Mouse (Mus musculus) heart, postnatal 0 days (tissue): ENCODE data around the gene Igfn1. TPM values are rescaled to one million over a fixed set of nuclear protein-coding genes. Genes with fewer than 3 reads are reported as not detected.

ENCODE experiments used
- ATAC-seq: fragments of 200-750 bp; cut with Nextera tagmentation; 2 replicates; pipeline ENCODE4 v1.8.0; 2017; ENCODE audit warnings: low read depth, moderate number of reproducible peaks, moderate library complexity; ENCODE audit not compliant: insufficient read depth
- DNase-seq: peaks from one replicate; pipeline ENCODE4 v3.0.0-alpha.2; 2016; ENCODE audit warnings: low spot score
- H3K27ac ChIP-seq: fragments of 300-500 bp; sonication (generic); 2 replicates; pipeline ENCODE4 v1.5.1; 2014; ENCODE audit warnings: low read depth, mild to moderate bottlenecking
- H3K27me3 ChIP-seq: fragments of 300-500 bp; sonication (generic); 2 replicates; pipeline ENCODE4 v1.6.1; 2014; ENCODE audit warnings: low read length, mixed read lengths; ENCODE audit not compliant: control insufficient read depth, insufficient read depth
- H3K36me3 ChIP-seq: fragments of 300-500 bp; sonication (generic); replicated peaks from 2 replicates; pipeline ENCODE4 v1.6.1; 2014; ENCODE audit warnings: low read length, mixed read lengths; ENCODE audit not compliant: control insufficient read depth, insufficient read depth
- H3K4me1 ChIP-seq: fragments of 300-500 bp; sonication (generic); 2 replicates; pipeline ENCODE4 v1.6.1; 2014; ENCODE audit warnings: antibody characterized with exemption; ENCODE audit not compliant: control insufficient read depth, insufficient read depth
- H3K4me2 ChIP-seq: fragments of 300-500 bp; sonication (generic); 2 replicates; pipeline ENCODE4 v1.6.1; 2014; ENCODE audit warnings: low read depth, mild to moderate bottlenecking, low read length, moderate library complexity
- H3K4me3 ChIP-seq: fragments of 300-500 bp; sonication (generic); 2 replicates; pipeline ENCODE4 v1.5.1; 2014; ENCODE audit warnings: low read depth, low read length
- H3K9ac ChIP-seq: fragments of 300-500 bp; sonication (generic); replicated peaks from 2 replicates; pipeline ENCODE4 v1.6.1; 2014; ENCODE audit warnings: low read depth, low read length, mixed read lengths
- H3K9me3 ChIP-seq: fragments of 300-500 bp; sonication (generic); replicated peaks from 2 replicates; pipeline ENCODE4 v1.6.1; 2016; ENCODE audit warnings: low read length; ENCODE audit not compliant: control insufficient read depth
- CTCF ChIP-seq: IDR thresholded peaks from 2 replicates; pipeline ENCODE4 v1.5.1; 2016; ENCODE audit warnings: antibody characterized with exemption, control low read depth, low read depth
- EP300 ChIP-seq: IDR thresholded peaks from 2 replicates; pipeline ENCODE4 v1.6.1; 2016; ENCODE audit warnings: antibody characterized with exemption, low read depth
- WGBS: fragments of 180-500 bp; shearing (Covaris S2); extraction: QIAGEN DNeasy Blood & Tissue Kit; methylation state at CpG from one replicate; pipeline ENCODE4 v1.1.7; 2014; 5-methylcytosine and 5-hydroxymethylcytosine counted together
- polyA plus RNA-seq: library from polyadenylated mRNA; unstranded; fragments of >200 nt; fragmentation: Nextera tagmentation; extraction: Ambion mirVana; gene quantifications from 2 replicates; pipeline ENCODE4 v1.2.1, GENCODE M21; 2015
- total RNA-seq: library from RNA; depleted of rRNA; stranded (reverse); fragments of >200 nt; gene quantifications from 2 replicates; pipeline ENCODE4 v1.2.3, GENCODE M21; 2014; ENCODE audit warnings: low replicate concordance

Igfn1 gene
- total and polyA plus RNA-seq, 2 experiments from 2014 or later: 0.05 TPM; not detected in 1

DNA sequence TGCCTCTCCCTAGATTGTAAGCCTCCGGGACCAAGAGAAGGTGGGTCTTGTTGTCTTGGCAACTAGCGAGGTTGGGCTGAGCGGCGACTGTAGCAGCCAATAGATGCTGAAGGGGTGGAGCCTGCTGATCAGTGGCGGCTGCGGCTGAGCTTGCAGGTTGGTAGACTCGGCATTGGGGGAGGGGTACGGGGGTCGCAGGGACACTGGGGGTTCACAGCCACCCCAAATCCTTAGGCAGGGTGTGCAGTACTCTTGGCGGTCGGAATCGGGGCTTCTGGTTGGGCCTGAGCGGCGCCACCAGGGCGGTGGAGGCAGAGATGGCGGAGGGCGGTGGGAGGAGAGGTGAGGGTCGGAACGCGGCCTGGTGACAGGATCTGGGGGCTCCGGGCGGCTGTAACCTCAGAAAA lies 11.8 kb upstream of the Igfn1 start:
- Histone ChIP-seq H3K4me2 (peak overlapping the region; percentile 96), H3K27me3 (no peaks in the 10 kb centered on the region), H3K36me3 (peaks cover 7% of the 10 kb centered on the region; the same call in 1 of the 2 replicates), H3K4me1 (0 out of 2 replicates have a peak, but pooled peaks cover 12% of the 10 kb centered on the region), H3K27ac (peak overlapping the region; percentile 23; the same call in 1 of the 2 replicates), H3K9me3 (no peaks in the 10 kb centered on the region), H3K4me3 (peak overlapping the region; percentile 97), H3K9ac (peak overlapping the region; percentile 87)
- peak; percentile 99 for ATAC-seq
- peak; percentile 95 for DNase-seq
- TF ChIP-seq EP300 (no peak), CTCF (no peak)
- WGBS: under 1% methylated on average over 22 of the region's 22 CpGs

DNA sequence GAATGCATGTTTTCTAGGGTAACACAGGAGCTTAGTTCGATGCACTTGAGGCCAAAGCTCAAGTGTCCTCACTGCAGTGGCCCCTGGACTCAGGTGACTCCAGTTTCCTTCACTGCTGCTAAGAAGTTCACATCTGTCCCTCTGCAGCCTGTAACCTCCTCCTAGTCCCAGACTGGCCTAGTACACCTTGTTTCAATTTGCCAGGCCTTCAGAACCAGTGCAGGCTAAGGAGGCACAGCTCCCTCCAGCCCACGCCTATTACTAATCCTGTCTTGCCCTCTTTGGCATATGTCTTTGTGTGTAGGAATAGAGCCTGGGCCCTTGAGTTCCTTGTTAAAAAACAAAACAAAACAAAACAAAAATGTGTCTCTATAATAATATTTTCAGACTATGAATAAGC lies 11.2 kb upstream of the Igfn1 start:
- H3K9ac ChIP-seq: no peak overlapping the region; the same call in 1 of the 2 replicates
- ATAC-seq (no peak), DNase-seq (no peak)

DNA sequence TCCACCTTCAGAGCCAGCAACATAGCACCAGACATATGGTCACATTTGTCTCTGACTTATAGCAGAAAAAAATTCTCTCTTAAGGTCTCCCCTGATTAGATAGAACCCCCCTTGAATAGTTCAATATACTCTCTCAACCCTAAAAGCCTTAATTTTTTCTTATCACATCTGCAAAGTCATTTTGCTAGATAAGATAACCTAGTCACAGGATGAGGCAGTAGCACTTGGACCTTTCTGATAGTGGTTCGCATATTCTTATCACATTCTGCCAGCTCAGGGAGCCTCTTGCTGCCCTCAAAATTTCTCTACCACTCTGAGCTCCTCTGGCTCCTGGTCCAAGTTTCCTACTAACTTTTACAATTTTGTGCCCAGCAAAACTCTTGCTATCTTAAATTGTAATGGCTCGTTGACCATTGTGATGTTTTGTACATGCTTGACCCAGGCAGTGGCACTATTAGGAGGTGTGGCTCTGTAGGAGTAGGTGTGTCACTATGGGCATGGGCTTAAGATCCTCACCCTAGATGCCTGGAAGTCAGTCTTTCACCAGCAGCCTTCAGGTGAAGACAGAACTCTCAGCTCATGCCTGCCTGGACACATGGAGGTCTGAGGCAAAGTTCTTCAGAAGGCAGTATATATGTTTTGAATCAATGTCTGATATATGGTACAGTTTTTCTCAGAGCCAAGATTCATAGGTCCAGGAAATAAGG lies 8.8 kb upstream of the Igfn1 start:
- no peak overlapping the region for H3K4me2 ChIP-seq
- H3K27me3 ChIP-seq: no peaks in the 10 kb centered on the region
- no peak overlapping the region for H3K4me3 ChIP-seq
- no peak overlapping the region for H3K27ac ChIP-seq
- no peak for DNase-seq
- no peak for TF ChIP-seq EP300
- TF ChIP-seq CTCF: no peak
- no peak for ATAC-seq
- H3K9me3 ChIP-seq: peaks cover 4% of the 10 kb centered on the region
- no peak overlapping the region for H3K9ac ChIP-seq
- 0 out of 2 replicates have a peak, but pooled peaks cover 12% of the 10 kb centered on the region for H3K4me1 ChIP-seq
- no peaks in the 10 kb centered on the region for H3K36me3 ChIP-seq
- 43% methylated on average over 2 of the region's 2 CpGs for WGBS

More for the DNA sequence above, 11.2 kb upstream of the Igfn1 start:
- Histone ChIP-seq H3K4me2 (peak overlapping the region; percentile 96), H3K4me1 (0 out of 2 replicates have a peak, but pooled peaks cover 12% of the 10 kb centered on the region), H3K27ac (no peak overlapping the region), H3K27me3 (no peaks in the 10 kb centered on the region), H3K36me3 (0 out of 2 replicates have a peak, but pooled peaks cover 7% of the 10 kb centered on the region), H3K9me3 (no peaks in the 10 kb centered on the region), H3K4me3 (peak overlapping the region; percentile 97)
- 73% methylated on average over 2 of the region's 2 CpGs for WGBS
- TF ChIP-seq EP300: no peak
- TF ChIP-seq CTCF: no peak

DNA sequence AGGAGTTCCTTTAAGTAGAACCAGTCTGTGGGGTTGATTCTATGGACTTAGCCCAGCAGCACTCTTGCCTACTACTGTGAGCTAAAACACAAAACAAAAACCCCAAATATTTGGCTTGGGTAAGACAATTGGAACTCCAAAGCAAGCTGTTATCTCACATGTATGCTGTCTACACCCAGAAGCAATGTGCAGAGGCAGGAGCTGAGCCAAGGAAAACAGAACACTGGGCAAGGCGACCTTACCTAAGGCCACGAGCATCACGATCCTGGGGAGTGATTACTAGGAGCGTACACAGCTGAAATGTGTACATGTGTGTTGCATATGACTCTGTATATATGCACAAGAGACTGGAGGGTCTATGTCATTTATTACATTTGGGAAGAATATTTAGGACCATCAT lies 7.4 kb upstream of the Igfn1 start:
- Histone ChIP-seq H3K9me3 (peaks cover 4% of the 10 kb centered on the region), H3K4me1 (0 out of 2 replicates have a peak, but pooled peaks cover 3% of the 10 kb centered on the region), H3K36me3 (no peaks in the 10 kb centered on the region), H3K4me3 (no peak overlapping the region), H3K4me2 (no peak overlapping the region), H3K27ac (no peak overlapping the region), H3K27me3 (no peaks in the 10 kb centered on the region), H3K9ac (no peak overlapping the region)
- WGBS: 44% methylated on average over 4 of the region's 4 CpGs
- no peak for ATAC-seq
- DNase-seq: no peak
- TF ChIP-seq EP300 (no peak), CTCF (no peak)

DNA sequence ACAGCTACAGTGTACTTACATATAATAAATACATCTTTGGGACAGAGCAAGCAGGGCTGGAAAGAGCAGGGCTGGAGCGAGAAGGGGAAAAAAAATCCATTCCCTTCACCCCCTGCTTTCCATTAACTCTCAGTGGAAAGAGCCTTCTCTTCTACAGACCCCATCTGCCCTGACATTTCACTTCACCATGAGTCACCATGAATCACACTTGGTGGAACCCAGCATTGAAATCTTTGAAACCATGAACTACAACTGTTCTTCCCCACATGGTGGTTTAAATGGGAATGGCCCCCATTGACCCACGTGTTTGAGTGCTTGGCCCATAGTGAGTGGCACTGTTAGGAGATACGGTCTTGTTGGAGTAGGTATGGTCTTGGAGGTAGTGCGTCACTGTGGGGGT lies 4.1 kb upstream of the Igfn1 start:
- no peaks in the 10 kb centered on the region for H3K27me3 ChIP-seq
- H3K4me2 ChIP-seq: no peak overlapping the region
- H3K9ac ChIP-seq: no peak overlapping the region
- peaks cover 4% of the 10 kb centered on the region for H3K9me3 ChIP-seq
- no peak overlapping the region for H3K27ac ChIP-seq
- H3K4me1 ChIP-seq: 0 out of 2 replicates have a peak, but pooled peaks cover 4% of the 10 kb centered on the region
- no peak for TF ChIP-seq EP300
- no peak for TF ChIP-seq CTCF
- no peak overlapping the region for H3K4me3 ChIP-seq
- 85% methylated on average over 4 of the region's 4 CpGs for WGBS
- DNase-seq (no peak), ATAC-seq (no peak)
- no peaks in the 10 kb centered on the region for H3K36me3 ChIP-seq
